Mouse (Mus musculus) kidney, adult 2 months (tissue): ENCODE measurements around the gene 6030468B19Rik. TPM values are rescaled to one million over a fixed set of nuclear protein-coding genes. Genes with fewer than 3 reads are reported as not detected.

Experiments
- DNase-seq: peaks from one replicate; pipeline ENCODE4 v3.0.0; 2021
- H3K27ac ChIP-seq: fragments of 200-500 bp; 2 replicates; pipeline ENCODE4 v1.5.1; 2012; ENCODE audit warnings: low read depth, low read length, control low read depth, inconsistent platforms; ENCODE audit not compliant: insufficient read depth
- H3K27me3 ChIP-seq: fragments of 200-500 bp; replicated peaks from 2 replicates; pipeline ENCODE4 v1.6.1; 2012; ENCODE audit warnings: mild to moderate bottlenecking, moderate library complexity, low read length, inconsistent platforms; ENCODE audit not compliant: control insufficient read depth, insufficient read depth
- H3K36me3 ChIP-seq: fragments of 200-500 bp; 2 replicates; pipeline ENCODE4 v1.6.1; 2012; ENCODE audit warnings: mild to moderate bottlenecking, moderate library complexity, low read length, inconsistent platforms; ENCODE audit not compliant: control insufficient read depth, insufficient read depth
- H3K4me1 ChIP-seq: fragments of 200-500 bp; 2 replicates; pipeline ENCODE4 v1.6.1; 2011; ENCODE audit warnings: low read length; ENCODE audit not compliant: control insufficient read depth, insufficient read depth
- H3K4me3 ChIP-seq: fragments of 200-500 bp; 2 replicates; pipeline ENCODE4 v1.5.1; 2011; ENCODE audit warnings: mild to moderate bottlenecking, low read depth, low read length, control low read depth; ENCODE audit not compliant: insufficient read depth
- CTCF ChIP-seq: fragments of 200-500 bp; conservative IDR thresholded peaks from 2 replicates; pipeline ENCODE4 v1.5.1; 2011; ENCODE audit warnings: low read depth, mild to moderate bottlenecking, control low read depth, low read length, moderate library complexity, mixed read lengths; ENCODE audit not compliant: insufficient read depth, insufficient read length
- POLR2A ChIP-seq: fragments of 200-500 bp; IDR thresholded peaks from one replicate; pipeline ENCODE4 v1.6.1; 2011; ENCODE audit warnings: low read depth, low read length, control low read depth
- WGBS: fragments of 180-500 bp; shearing (Covaris S2); methylation state at CpG from one replicate; pipeline ENCODE4 v1.1.7; 2018; 5-methylcytosine and 5-hydroxymethylcytosine counted together
- polyA plus RNA-seq: library from polyadenylated mRNA; depleted of rRNA; stranded (reverse); fragments of >200 nt; gene quantifications from 2 replicates; pipeline ENCODE4 v1.2.3, GENCODE M21; 2012

Gene 6030468B19Rik
- polyA plus RNA-seq, 1 experiment: 0.09 TPM

GRCm38 (mm10) chr11:117770407-117770806 lies 27.1 kb upstream of the 6030468B19Rik start:
- Histone ChIP-seq H3K27me3 (no peaks in the 10 kb centered on the region), H3K4me1 (peaks cover 10% of the 10 kb centered on the region), H3K27ac (no peak overlapping the region), H3K36me3 (0 out of 2 replicates have a peak, but pooled peaks cover under 1% of the 10 kb centered on the region), H3K4me3 (no peak overlapping the region)
- 87% methylated on average over 10 of the region's 10 CpGs for WGBS
- DNase-seq: no peak
- TF ChIP-seq CTCF (no peak), POLR2A (no peak)

- 0 out of 2 replicates have a peak, but pooled peaks cover 1% of the 10 kb centered on the region for H3K36me3 ChIP-seq
Measured at GRCm38 (mm10) chr11:117772352-117772751, 25.1 kb upstream of the 6030468B19Rik start.

GRCm38 (mm10) chr11:117774925-117775324 lies 22.5 kb upstream of the 6030468B19Rik start:
- TF ChIP-seq POLR2A (no peak), CTCF (no peak)
- DNase-seq: no peak
- Histone ChIP-seq H3K27me3 (no peaks in the 10 kb centered on the region), H3K36me3 (0 out of 2 replicates have a peak, but pooled peaks cover 1% of the 10 kb centered on the region), H3K4me1 (peaks cover 12% of the 10 kb centered on the region), H3K4me3 (no peak overlapping the region), H3K27ac (no peak overlapping the region)
- 86% methylated on average over 10 of the region's 10 CpGs for WGBS

More at GRCm38 (mm10) chr11:117772352-117772751, 25.1 kb upstream of the 6030468B19Rik start:
- 90% methylated on average over 7 of the region's 7 CpGs for WGBS
- Histone ChIP-seq H3K4me1 (no peaks in the 10 kb centered on the region), H3K27me3 (no peaks in the 10 kb centered on the region), H3K27ac (no peak overlapping the region), H3K4me3 (no peak overlapping the region)
- TF ChIP-seq POLR2A (no peak), CTCF (no peak)
- no peak for DNase-seq

- peaks cover 12% of the 10 kb centered on the region for H3K4me1 ChIP-seq
- H3K4me3 ChIP-seq: no peak overlapping the region
- 84% methylated on average over 13 of the region's 13 CpGs for WGBS
- H3K27ac ChIP-seq: no peak overlapping the region
- H3K36me3 ChIP-seq: 0 out of 2 replicates have a peak, but pooled peaks cover 1% of the 10 kb centered on the region
- TF ChIP-seq CTCF: no peak
- no peak for TF ChIP-seq POLR2A
- DNase-seq: no peak
- H3K27me3 ChIP-seq: no peaks in the 10 kb centered on the region
Measured at GRCm38 (mm10) chr11:117775540-117775939, 21.9 kb upstream of the 6030468B19Rik start.

- Histone ChIP-seq H3K27me3 (no peaks in the 10 kb centered on the region), H3K4me1 (peaks cover 15% of the 10 kb centered on the region), H3K27ac (no peak overlapping the region), H3K4me3 (no peak overlapping the region), H3K36me3 (0 out of 2 replicates have a peak, but pooled peaks cover 1% of the 10 kb centered on the region)
- DNase-seq: no peak
- 86% methylated on average over 14 of the region's 14 CpGs for WGBS
- TF ChIP-seq CTCF: no peak
- TF ChIP-seq POLR2A: no peak
Measured at GRCm38 (mm10) chr11:117776085-117776792, 21.2 kb upstream of the 6030468B19Rik start.

GRCm38 (mm10) chr11:117777111-117777510 lies 20.3 kb upstream of the 6030468B19Rik start:
- H3K27ac ChIP-seq: no peak overlapping the region
- peaks cover 22% of the 10 kb centered on the region for H3K4me1 ChIP-seq
- 85% methylated on average over 5 of the region's 5 CpGs for WGBS
- no peak overlapping the region for H3K4me3 ChIP-seq
- no peaks in the 10 kb centered on the region for H3K27me3 ChIP-seq
- no peak for DNase-seq
- TF ChIP-seq POLR2A (no peak), CTCF (no peak)
- H3K36me3 ChIP-seq: 0 out of 2 replicates have a peak, but pooled peaks cover 1% of the 10 kb centered on the region

GRCm38 (mm10) chr11:117778031-117778430 lies 19.4 kb upstream of the 6030468B19Rik start:
- peaks cover 22% of the 10 kb centered on the region for H3K4me1 ChIP-seq
- no peaks in the 10 kb centered on the region for H3K27me3 ChIP-seq
- TF ChIP-seq POLR2A: no peak
- TF ChIP-seq CTCF: no peak
- 0 out of 2 replicates have a peak, but pooled peaks cover 1% of the 10 kb centered on the region for H3K36me3 ChIP-seq
- H3K27ac ChIP-seq: peak overlapping the region; percentile 90
- no peak overlapping the region for H3K4me3 ChIP-seq
- WGBS: 49% methylated on average over 11 of the region's 11 CpGs
- DNase-seq: peak; percentile 85
